Mouse (Mus musculus) neutrophil, adult 65 days (primary cell): ENCODE measurements around the gene Rasa3. TPM values are rescaled to one million over a fixed set of nuclear protein-coding genes. Genes with fewer than 3 reads are reported as not detected.

Experiments
- total RNA-seq: library from RNA; stranded (reverse); gene quantifications from 2 replicates; pipeline ENCODE4 v1.2.4, GENCODE M21; 2023

Gene Rasa3
- total RNA-seq: 146 TPM in 2 replicates

DNA sequence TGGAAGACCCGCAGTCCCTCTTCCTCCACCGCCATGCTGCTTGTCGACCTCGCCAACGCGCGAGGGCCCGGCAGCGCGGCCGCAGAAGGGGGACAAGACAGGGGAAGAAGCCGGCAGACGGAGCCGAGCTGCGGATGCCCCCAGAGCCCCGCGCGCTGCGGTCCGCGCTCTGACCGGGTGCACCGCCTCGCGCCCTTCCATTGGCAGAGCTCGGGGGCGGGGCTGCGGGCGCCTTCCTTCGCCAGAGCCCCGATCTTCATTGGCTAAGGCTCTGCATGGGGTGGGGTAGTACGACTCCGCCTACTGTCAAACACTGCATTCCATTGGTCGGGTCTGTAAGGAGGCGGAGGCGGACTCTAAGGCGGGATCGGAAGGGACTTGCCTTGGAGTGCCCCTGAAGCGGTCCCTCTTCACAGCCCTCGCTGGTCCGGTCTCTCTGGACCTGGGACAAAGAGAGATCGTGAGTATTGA lies at the start of gene Rasa3:
Gene Rasa3, minus strand, starts transcription at position 191 of the 471 bp plus-strand sequence.

DNA sequence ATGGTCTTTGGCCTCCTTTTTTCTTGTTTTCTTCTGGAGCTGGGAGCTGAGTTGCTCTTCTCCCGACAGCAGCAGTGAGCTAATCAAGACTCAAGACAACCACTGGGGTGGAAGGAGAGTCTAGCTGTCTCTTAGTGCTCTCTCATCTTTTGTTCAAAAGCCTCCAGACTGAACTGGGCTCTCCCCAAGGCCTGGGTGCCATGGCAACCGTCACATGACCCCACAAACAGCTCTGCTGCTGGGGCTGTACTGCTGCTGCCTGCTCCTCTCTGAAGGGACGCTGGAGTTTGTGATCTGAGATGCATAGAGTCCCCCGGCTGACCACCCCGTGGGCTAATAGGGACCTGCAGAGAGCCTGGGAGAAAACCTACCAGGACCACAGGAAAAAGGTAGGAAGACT lies 28.3 kb upstream of the Rasa3 start, which contains the start of gene Cfap97d2:
Gene Cfap97d2, plus strand, starts transcription at position 222 of the 400 bp plus-strand sequence.

DNA sequence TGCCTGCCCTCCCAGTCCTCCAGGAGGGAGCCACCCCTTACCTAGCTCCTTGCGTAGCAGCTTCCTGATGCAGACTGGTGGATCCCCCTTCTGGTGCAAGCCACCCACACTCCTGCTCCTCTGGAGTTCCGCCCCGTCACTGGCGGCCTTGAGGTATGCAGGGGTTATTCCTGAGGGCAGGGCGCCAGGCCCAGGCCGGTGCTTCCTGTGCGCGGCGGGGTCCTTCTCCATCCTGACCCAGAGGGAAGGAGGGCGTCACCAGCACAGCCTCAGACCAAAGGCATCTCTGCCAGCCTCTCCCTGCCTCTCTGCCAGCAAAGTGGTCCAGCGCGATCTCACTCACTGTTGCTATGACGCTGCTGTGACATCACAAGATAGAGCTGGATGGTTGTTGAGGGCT lies 115.3 kb downstream of the Rasa3 start, which contains the start of gene 1700029H14Rik:
Gene 1700029H14Rik, minus strand, starts transcription at position 344 of the 400 bp plus-strand sequence.

Other genes starting within 250 kb of the Rasa3 start
- not detected in 2 replicates for gene Tmem255b, start 242.4 kb downstream of the Rasa3 start, total RNA-seq
- gene Gas6, start 183.1 kb downstream of the Rasa3 start, total RNA-seq: 0.84 and 0.88 TPM in 2 replicates
- 2.4 and 5.1 TPM in 2 replicates for gene 1700029H14Rik, start 115.1 kb downstream of the Rasa3 start, total RNA-seq
- not detected in 2 replicates for gene Cfap97d2, start 28.3 kb upstream of the Rasa3 start, total RNA-seq
- gene Cdc16, start 80.1 kb upstream of the Rasa3 start, total RNA-seq: 27.2 and 33.9 TPM in 2 replicates
- gene Upf3a, start 108.0 kb upstream of the Rasa3 start, total RNA-seq: 18.7 and 28.6 TPM in 2 replicates
- not detected in 2 replicates for gene AF366264, start 160.8 kb upstream of the Rasa3 start, total RNA-seq
- 10.0 and 10.8 TPM in 2 replicates for gene Champ1, start 192.0 kb upstream of the Rasa3 start, total RNA-seq
- gene Coprs, start 212.7 kb upstream of the Rasa3 start, total RNA-seq: 0.77 and 0.82 TPM in 2 replicates